Mouse (Mus musculus) testis, adult 2 months (tissue): ENCODE data around the gene Ccdc85b.

Experiments used
- CTCF ChIP-seq: fragments of 200-500 bp; IDR thresholded peaks from 2 replicates; pipeline ENCODE4 v1.5.1; 2012; ENCODE audit warnings: low read depth, mild to moderate bottlenecking, inconsistent platforms, low read length, moderate library complexity; ENCODE audit not compliant: control insufficient read depth, insufficient read depth, insufficient replicate concordance
- POLR2A ChIP-seq: fragments of 200-500 bp; IDR thresholded peaks from 2 replicates; pipeline ENCODE4 v1.6.1; 2012; ENCODE audit warnings: low read depth, mild to moderate bottlenecking, inconsistent platforms, low read length, moderate library complexity; ENCODE audit not compliant: control insufficient read depth

GRCm38 (mm10) chr19:5488878-5489571 is 31.3 kb upstream of the Ccdc85b start:
- peak; percentile 73 for TF ChIP-seq POLR2A
- no peak for TF ChIP-seq CTCF
